ENCODE assay signal across 8 mouse cellular contexts in the genomic region with DNA sequence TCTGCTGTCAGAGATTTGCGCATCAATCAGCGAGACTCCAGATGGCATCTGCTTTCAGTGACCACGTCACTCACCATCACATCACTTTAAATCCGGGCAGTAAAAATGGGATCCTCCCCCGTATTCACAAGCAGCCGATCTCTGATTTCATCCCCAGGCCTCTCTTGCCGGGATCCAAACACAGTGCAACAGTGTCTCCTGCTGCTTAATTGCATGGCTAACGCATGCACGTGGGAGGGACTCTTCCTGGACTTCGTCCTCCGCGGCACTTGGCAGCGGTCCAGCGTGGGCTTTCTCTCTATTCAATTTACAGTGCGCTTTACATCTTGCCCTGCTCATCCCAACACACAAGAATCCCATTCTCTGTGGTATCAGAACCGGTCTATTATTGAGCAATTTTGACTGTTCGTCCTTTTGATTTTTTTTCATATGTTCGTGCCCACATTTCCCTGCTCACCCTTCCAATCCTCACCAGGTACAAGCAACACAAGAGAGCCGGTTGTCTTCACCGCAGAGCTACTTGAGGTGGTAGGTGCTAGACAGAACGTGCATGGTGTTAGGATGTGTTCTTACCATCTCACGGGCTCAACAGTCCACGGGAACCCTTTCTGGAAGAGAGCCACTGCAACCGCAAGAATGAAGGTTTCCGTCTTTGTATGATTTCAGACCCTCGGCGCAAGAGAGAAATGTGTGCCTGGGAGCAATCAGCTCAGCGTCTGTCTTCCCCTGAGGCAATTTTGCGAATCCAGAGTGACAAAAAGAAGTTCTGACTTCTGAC.
DNase-seq lines count a peak whose midpoint lies in the region; ATAC-seq lines count a peak whose summit lies in the region.

No protein-coding gene starts in this region.

- peak overlapping the region; percentile 20 for H3K9ac ChIP-seq in embryonic facial prominence, embryonic 14.5 days (ENCODE audit: low read depth, low read length)
- 0 out of 2 replicates have a peak overlapping the region, but pooled peaks have one; percentile 0 for H3K9ac ChIP-seq in hindbrain, embryonic 15.5 days
- H3K9ac ChIP-seq in midbrain, embryonic 16.5 days (ENCODE audit: low read depth, low read length) = peak overlapping the region; percentile 27

- H3K36me3 ChIP-seq in embryonic facial prominence, embryonic 14.5 days (ENCODE audit: control insufficient read depth, insufficient read depth, low read length) = no peaks in the 10 kb centered on the region
- no peaks in the 10 kb centered on the region for H3K36me3 ChIP-seq in hindbrain, embryonic 15.5 days
- no peaks in the 10 kb centered on the region for H3K36me3 ChIP-seq in midbrain, embryonic 16.5 days (ENCODE audit: control insufficient read depth, insufficient read depth, low read length)

- no peak overlapping the region for H3K27ac ChIP-seq in embryonic facial prominence, embryonic 14.5 days (replicated peaks; ENCODE audit: low read depth, low read length)
- no peak overlapping the region for H3K27ac ChIP-seq in hindbrain, embryonic 15.5 days (replicated peaks)
- no peak overlapping the region for H3K27ac ChIP-seq in midbrain, embryonic 16.5 days (ENCODE audit: low read length)

- intact Hi-C loops in left cerebral cortex, postnatal 14 days (cut with DNase I) = no loop called here

- no peaks in the 10 kb centered on the region for H3K4me1 ChIP-seq in embryonic facial prominence, embryonic 14.5 days (ENCODE audit: control insufficient read depth, insufficient read depth, low read length)
- peaks cover 8% of the 10 kb centered on the region for H3K4me1 ChIP-seq in hindbrain, embryonic 15.5 days (replicated peaks)
- H3K4me1 ChIP-seq in midbrain, embryonic 16.5 days (ENCODE audit: control insufficient read depth, insufficient read depth, low read length) = peaks cover 10% of the 10 kb centered on the region

- DNase-seq in heart, adult 11 months = peak; percentile 88
- no peak for DNase-seq in heart, adult 8-10 months (ENCODE audit: low spot score)
- DNase-seq in embryonic facial prominence, embryonic 14.5 days (ENCODE audit: low spot score) = peak; percentile 89
- peak; percentile 33 to 54 for DNase-seq in left cerebral cortex, postnatal 14 days (ENCODE audit: low spot score in 2 of 2)
- peak; percentile 62 for DNase-seq in testis, postnatal 14 days (ENCODE audit: low spot score)
- DNase-seq in thymus, postnatal 36 days = no peak

- 0 out of 2 replicates have a peak, but pooled peaks cover 8% of the 10 kb centered on the region for H3K27me3 ChIP-seq in embryonic facial prominence, embryonic 14.5 days (replicated peaks; ENCODE audit: control insufficient read depth, insufficient read depth, low read length)
- H3K27me3 ChIP-seq in hindbrain, embryonic 15.5 days = peaks cover 4% of the 10 kb centered on the region; the same call in 1 of the 2 replicates
- peaks cover 3% of the 10 kb centered on the region; the same call in 1 of the 2 replicates for H3K27me3 ChIP-seq in midbrain, embryonic 16.5 days (ENCODE audit: control insufficient read depth, insufficient read depth, low read depth, low read length)

- peak overlapping the region; percentile 60 for H3K4me2 ChIP-seq in embryonic facial prominence, embryonic 14.5 days (ENCODE audit: low read depth, low read length)
- H3K4me2 ChIP-seq in hindbrain, embryonic 15.5 days = peak overlapping the region; percentile 58
- peak overlapping the region; percentile 56 for H3K4me2 ChIP-seq in midbrain, embryonic 16.5 days (ENCODE audit: low read length)

- H3K9me3 ChIP-seq in embryonic facial prominence, embryonic 14.5 days (ENCODE audit: control insufficient read depth, low read length) = no peaks in the 10 kb centered on the region
- H3K9me3 ChIP-seq in hindbrain, embryonic 15.5 days = no peaks in the 10 kb centered on the region
- H3K9me3 ChIP-seq in midbrain, embryonic 16.5 days (replicated peaks; ENCODE audit: control insufficient read depth, low read length, poor library complexity, severe bottlenecking) = no peaks in the 10 kb centered on the region

- peak overlapping the region; percentile 32 for H3K4me3 ChIP-seq in embryonic facial prominence, embryonic 14.5 days (ENCODE audit: low read depth, low read length)
- peak overlapping the region; percentile 30 for H3K4me3 ChIP-seq in hindbrain, embryonic 15.5 days
- H3K4me3 ChIP-seq in midbrain, embryonic 16.5 days (ENCODE audit: low read depth, low read length) = peak overlapping the region; percentile 34

- ATAC-seq in embryonic facial prominence, embryonic 14.5 days (ENCODE audit: low read depth) = peak; percentile 81; the same call in 1 of the 2 replicates
- ATAC-seq in hindbrain, embryonic 15.5 days (ENCODE audit: low FRiP score, low read depth) = no peak; the same call in 1 of the 2 replicates
- ATAC-seq in midbrain, embryonic 16.5 days = 0 out of 2 replicates have a peak, but pooled peaks have one; percentile 48

- WGBS in embryonic facial prominence, embryonic 14.5 days = 18% methylated on average over 29 of the region's 29 CpGs
- WGBS in hindbrain, embryonic 15.5 days = 30% methylated on average over 29 of the region's 29 CpGs
- 27% methylated on average over 29 of the region's 29 CpGs for WGBS in midbrain, embryonic 16.5 days

Comparison
In these comparisons a context has a peak if more than half of its experiments do, and no peak if none do; other contexts are left out.
1. DNase-seq: peak in heart, adult 11 months (single experiment), embryonic facial prominence, embryonic 14.5 days (single experiment), left cerebral cortex, postnatal 14 days (2 of 2) and testis, postnatal 14 days (single experiment); none in heart, adult 8-10 months (single experiment) and thymus, postnatal 36 days (0 of 2).
2. Peak in every context shown above with its lines, with median percentiles within 50 percentile points of each other: H3K4me2 ChIP-seq, H3K4me3 ChIP-seq and H3K9ac ChIP-seq.